Mouse (Mus musculus) embryonic fibroblast, embryonic 13.5 days (primary cell): Measurements from ENCODE around the gene Galnt16.

Experiments used
- CTCF ChIP-seq: IDR thresholded peaks from 2 replicates; pipeline ENCODE4 v1.5.1; 2011; ENCODE audit warnings: mild to moderate bottlenecking, control low read depth, low read length, moderate library complexity, borderline replicate concordance; ENCODE audit not compliant: insufficient read depth
- POLR2A ChIP-seq: IDR thresholded peaks from 2 replicates; pipeline ENCODE4 v1.6.1; 2011; ENCODE audit warnings: low read depth, mild to moderate bottlenecking, control low read depth, low read length, moderate library complexity

DNA sequence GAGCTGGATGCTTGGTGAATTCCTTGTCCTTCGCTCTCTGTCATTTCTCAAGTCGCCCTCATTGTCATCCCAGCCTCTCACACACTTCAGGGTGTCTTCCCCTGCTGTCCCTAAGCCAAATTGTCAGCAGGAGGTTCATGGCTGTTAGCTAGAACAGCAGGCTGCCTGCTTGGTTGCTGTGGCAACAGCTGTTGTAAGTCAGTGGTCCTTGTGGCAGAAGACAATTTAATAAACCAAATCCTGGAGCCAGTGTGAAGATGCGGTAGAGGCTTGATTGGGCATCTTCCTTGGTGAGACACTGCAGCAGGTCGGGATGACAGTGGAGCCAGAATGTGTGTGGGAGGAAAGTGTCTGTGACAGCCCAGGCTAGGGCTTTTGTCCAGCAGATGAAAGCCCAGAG is 27.2 kb downstream of the Galnt16 start:
- TF ChIP-seq POLR2A (no peak), CTCF (no peak)
